Mouse (Mus musculus) bone marrow macrophage, adult 2 months (primary cell): ENCODE results near the gene Oas1h. TPM values are rescaled to one million over a fixed set of nuclear protein-coding genes. Genes with fewer than 3 reads are reported as not detected.
A peak's percentile ranks its signal among the peaks of the same experiment; 100 is the strongest.
"Not testable (repeated sequence)": the region's sequence is repeated elsewhere in the genome, so short reads cannot be mapped to it uniquely, and the experiment has no call there.

ENCODE experiments used
- H3K27ac ChIP-seq: 2 replicates; pipeline ENCODE4 v1.5.1; 2012; ENCODE audit warnings: low read depth, low read length; ENCODE audit not compliant: insufficient read depth
- H3K4me1 ChIP-seq: 2 replicates; pipeline ENCODE4 v1.6.1; 2012; ENCODE audit warnings: low read length; ENCODE audit not compliant: control insufficient read depth, insufficient read depth
- H3K4me3 ChIP-seq: 2 replicates; pipeline ENCODE4 v1.5.1; 2012; ENCODE audit warnings: mild to moderate bottlenecking, low read length, moderate library complexity; ENCODE audit not compliant: insufficient read depth
- CTCF ChIP-seq: IDR thresholded peaks from 2 replicates; pipeline ENCODE4 v1.5.1; 2012; ENCODE audit warnings: low read depth, mild to moderate bottlenecking, low read length, moderate library complexity
- POLR2A ChIP-seq: IDR thresholded peaks from 2 replicates; pipeline ENCODE4 v1.6.1; 2012; ENCODE audit warnings: mild to moderate bottlenecking, low read depth, low read length, borderline replicate concordance
- polyA plus RNA-seq: library from polyadenylated mRNA; stranded (reverse); fragments of >200 nt; gene quantifications from 2 replicates; pipeline ENCODE4 v1.2.4, GENCODE M21; 2012; ENCODE audit not compliant: missing spikeins, insufficient read depth, insufficient read length

Gene Oas1h
- polyA plus RNA-seq, 1 experiment, result not detected

GRCm38 (mm10) chr5:120887831-120888230, 26.6 kb downstream of the Oas1h start:
- Histone ChIP-seq H3K27ac (no peak overlapping the region), H3K4me3 (peak overlapping the region; percentile 50; the same call in 1 of the 2 replicates), H3K4me1 (peaks cover 16% of the 10 kb centered on the region)
- TF ChIP-seq CTCF (no peak), POLR2A (no peak)

- H3K4me1 ChIP-seq, result peaks cover 16% of the 10 kb centered on the region
- not testable (repeated sequence) for H3K27ac ChIP-seq, H3K4me3 ChIP-seq
Observed at GRCm38 (mm10) chr5:120888294-120888815, 27.1 kb downstream of the Oas1h start.

- Histone ChIP-seq H3K4me1 (peaks cover 16% of the 10 kb centered on the region), H3K4me3 (no peak overlapping the region), H3K27ac (no peak overlapping the region)
- no peak for TF ChIP-seq POLR2A
- TF ChIP-seq CTCF, result no peak
Observed at GRCm38 (mm10) chr5:120890026-120890425, 28.8 kb downstream of the Oas1h start.

- Histone ChIP-seq H3K4me3 (no peak overlapping the region), H3K4me1 (peaks cover 16% of the 10 kb centered on the region), H3K27ac (no peak overlapping the region)
- no peak for TF ChIP-seq POLR2A
- TF ChIP-seq CTCF, result no peak
Observed at GRCm38 (mm10) chr5:120890991-120891390, 29.8 kb downstream of the Oas1h start.

- H3K4me1 ChIP-seq, result peaks cover 16% of the 10 kb centered on the region
- not testable (repeated sequence) for H3K4me3 ChIP-seq
Observed at GRCm38 (mm10) chr5:120891566-120892242, 30.5 kb downstream of the Oas1h start.

GRCm38 (mm10) chr5:120892243-120892660, 31.0 kb downstream of the Oas1h start:
- no peak for TF ChIP-seq CTCF
- TF ChIP-seq POLR2A, result no peak
- no peak overlapping the region for H3K27ac ChIP-seq
- H3K4me3 ChIP-seq, result no peak overlapping the region
- H3K4me1 ChIP-seq, result peaks cover 16% of the 10 kb centered on the region

More at GRCm38 (mm10) chr5:120891566-120892242, 30.5 kb downstream of the Oas1h start:
- not testable (repeated sequence) for H3K27ac ChIP-seq

- not testable (repeated sequence) for H3K27ac ChIP-seq, H3K4me1 ChIP-seq, H3K4me3 ChIP-seq
Observed at GRCm38 (mm10) chr5:120893866-120894265, 32.6 kb downstream of the Oas1h start.

- not testable (repeated sequence) for H3K4me1 ChIP-seq, H3K4me3 ChIP-seq, H3K27ac ChIP-seq
Observed at GRCm38 (mm10) chr5:120894692-120895091, 33.5 kb downstream of the Oas1h start.

- H3K27ac ChIP-seq, result no peak overlapping the region
Observed at GRCm38 (mm10) chr5:120895231-120895900, 34.1 kb downstream of the Oas1h start.

GRCm38 (mm10) chr5:120898307-120898706, 37.1 kb downstream of the Oas1h start:
- TF ChIP-seq CTCF (no peak), POLR2A (no peak)
- H3K27ac ChIP-seq, result no peak overlapping the region
- no peaks in the 10 kb centered on the region; the same call in 1 of the 2 replicates for H3K4me1 ChIP-seq
- H3K4me3 ChIP-seq, result no peak overlapping the region

More at GRCm38 (mm10) chr5:120895231-120895900, 34.1 kb downstream of the Oas1h start:
- no peak for TF ChIP-seq CTCF
- no peak for TF ChIP-seq POLR2A
- H3K4me3 ChIP-seq, result no peak overlapping the region
- H3K4me1 ChIP-seq, result peaks cover 9% of the 10 kb centered on the region

- Histone ChIP-seq H3K4me3 (no peak overlapping the region), H3K4me1 (no peaks in the 10 kb centered on the region; the same call in 1 of the 2 replicates), H3K27ac (no peak overlapping the region)
- no peak for TF ChIP-seq CTCF
- no peak for TF ChIP-seq POLR2A
Observed at GRCm38 (mm10) chr5:120898726-120899125, 37.5 kb downstream of the Oas1h start.
